Mouse (Mus musculus): ENCODE measurements at regions not wholly inside any gene's neighbourhood (a gene's known extent, or its start where the extent isn't known, plus 50 kb on each side); places are given as distances from the start of the nearest gene placed in this dataset.

GRCm38 (mm10) chr15:61770721-61771542, 848.1 kb upstream of the A1bg start:
- no peak for DNase-seq (ENCODE audit: low spot score)

- DNase-seq (ENCODE audit: low spot score) = no peak
Measured at GRCm38 (mm10) chr15:61766544-61767094, 843.8 kb upstream of the A1bg start.

GRCm38 (mm10) chr15:61753802-61754201, 831.0 kb upstream of the A1bg start:
- no peak for DNase-seq (ENCODE audit: low spot score)

GRCm38 (mm10) chr15:61723696-61724095, 800.9 kb upstream of the A1bg start:
- DNase-seq (ENCODE audit: low spot score) = no peak

DNA sequence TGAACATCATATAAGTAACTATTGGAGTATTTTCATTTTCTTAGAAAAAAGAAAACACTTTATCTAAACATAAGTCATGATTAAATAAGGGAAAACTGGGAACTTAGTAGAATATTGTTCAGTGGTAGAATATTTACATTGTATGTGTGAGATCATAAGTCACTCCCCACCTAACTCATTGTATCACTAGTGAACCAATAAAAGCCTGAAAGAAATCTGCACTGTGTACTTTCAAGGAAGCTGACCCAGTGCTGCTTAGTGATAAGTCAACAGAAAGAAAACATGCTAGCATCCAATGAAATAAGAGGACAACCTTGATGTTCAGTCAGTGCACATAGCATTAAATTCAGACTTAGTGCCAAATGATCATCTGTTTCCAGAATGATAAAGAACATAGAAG, 795.7 kb upstream of the A1bg start:
- no peak for DNase-seq (ENCODE audit: low spot score)

DNA sequence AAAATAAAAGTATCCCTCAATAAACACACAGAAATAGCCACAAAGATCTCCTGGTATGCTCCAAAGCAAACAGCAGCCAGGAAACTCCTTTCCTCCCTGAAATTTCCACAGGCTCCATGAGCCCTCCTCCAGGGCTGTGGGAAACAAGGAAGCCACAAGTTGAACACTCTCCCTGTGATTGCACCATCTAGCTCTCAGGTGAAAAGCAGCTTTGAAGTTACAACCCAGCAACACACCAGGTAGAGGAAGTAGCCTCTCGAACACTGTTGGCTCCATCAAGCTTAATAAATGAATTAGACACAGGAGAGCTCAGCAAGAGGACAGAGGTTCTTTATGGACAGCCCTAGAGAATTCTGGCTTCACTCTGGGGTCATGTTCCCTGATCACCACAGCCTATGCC, 794.4 kb upstream of the A1bg start:
- no peak for DNase-seq (ENCODE audit: low spot score)

- no peak for DNase-seq (ENCODE audit: low spot score)
Measured at GRCm38 (mm10) chr15:61713953-61714352, 791.1 kb upstream of the A1bg start.

GRCm38 (mm10) chr15:61708928-61709327, 786.1 kb upstream of the A1bg start:
- DNase-seq (ENCODE audit: low spot score) = no peak

- DNase-seq (ENCODE audit: low spot score) = peak; percentile 9
Measured at GRCm38 (mm10) chr15:61707952-61708351, 785.1 kb upstream of the A1bg start.

DNA sequence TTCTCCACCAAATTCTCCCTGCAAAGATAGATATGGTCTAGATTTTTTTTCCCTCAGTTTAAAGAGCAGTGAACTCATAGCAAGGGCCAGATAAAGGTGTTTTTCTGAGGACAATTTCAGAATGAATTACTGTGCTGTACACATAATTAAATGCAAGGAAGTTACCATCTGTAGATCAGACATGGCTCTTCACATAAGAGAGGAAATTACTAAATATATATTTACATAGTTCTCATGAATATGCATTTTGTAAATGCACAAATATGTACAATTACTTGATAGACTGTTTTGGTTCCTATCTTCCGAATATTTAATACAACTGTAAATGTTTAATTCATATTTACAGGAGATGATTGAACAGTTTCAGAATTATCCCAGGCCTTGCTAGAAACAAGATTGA, 769.9 kb upstream of the A1bg start:
- no peak for DNase-seq (ENCODE audit: low spot score)

DNA sequence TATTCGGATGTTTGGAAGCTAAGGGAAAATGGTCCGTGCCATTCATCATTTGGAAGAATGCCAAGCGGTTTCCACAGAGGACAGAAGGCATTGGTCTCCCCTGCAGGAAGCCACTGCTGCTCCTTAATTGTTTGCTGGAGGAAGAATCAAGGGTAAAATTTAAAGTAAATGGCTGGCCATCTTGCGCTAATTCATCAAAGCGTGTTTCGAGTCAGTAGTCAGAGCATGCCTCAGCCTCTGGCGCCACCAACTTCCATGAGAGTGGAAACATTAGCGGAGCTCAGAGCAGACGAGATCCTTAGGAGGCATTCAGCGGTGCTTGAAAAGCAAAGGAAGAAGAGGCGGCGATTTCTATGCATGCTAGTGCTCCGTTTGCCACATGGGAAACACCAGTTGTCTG, 767.6 kb upstream of the A1bg start:
- no peak for DNase-seq (ENCODE audit: low spot score)

DNA sequence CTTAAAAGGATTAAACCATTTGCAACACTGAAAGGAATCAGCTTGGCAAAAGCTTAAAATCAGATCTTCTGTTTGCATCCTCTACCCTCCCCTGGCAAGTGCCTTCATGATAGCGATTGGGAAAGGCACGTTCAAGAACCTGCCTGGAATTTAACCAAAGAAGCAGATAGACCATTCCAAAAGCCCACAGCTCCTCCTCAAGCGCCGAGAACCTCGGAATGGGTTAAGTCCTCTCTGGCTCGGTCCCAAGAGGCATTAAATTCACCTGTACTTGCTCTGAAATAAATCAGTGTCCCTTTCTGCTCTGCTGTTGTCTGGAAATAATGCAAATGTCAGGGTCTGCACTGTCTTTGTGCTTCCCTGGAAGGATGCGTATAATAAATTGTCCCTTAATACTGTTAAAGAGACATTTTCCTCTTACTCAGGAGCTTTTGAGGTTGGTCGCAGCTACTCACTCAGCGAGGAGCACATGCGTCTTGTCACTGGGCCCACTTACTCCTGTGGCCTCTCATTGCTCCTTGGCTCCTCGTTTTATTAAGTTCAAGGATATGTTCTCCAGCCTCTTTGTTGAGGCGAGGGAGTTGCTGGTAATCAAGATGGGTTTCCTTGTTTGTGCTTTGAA, 767.1 kb upstream of the A1bg start:
- DNase-seq (ENCODE audit: low spot score) = no peak

DNA sequence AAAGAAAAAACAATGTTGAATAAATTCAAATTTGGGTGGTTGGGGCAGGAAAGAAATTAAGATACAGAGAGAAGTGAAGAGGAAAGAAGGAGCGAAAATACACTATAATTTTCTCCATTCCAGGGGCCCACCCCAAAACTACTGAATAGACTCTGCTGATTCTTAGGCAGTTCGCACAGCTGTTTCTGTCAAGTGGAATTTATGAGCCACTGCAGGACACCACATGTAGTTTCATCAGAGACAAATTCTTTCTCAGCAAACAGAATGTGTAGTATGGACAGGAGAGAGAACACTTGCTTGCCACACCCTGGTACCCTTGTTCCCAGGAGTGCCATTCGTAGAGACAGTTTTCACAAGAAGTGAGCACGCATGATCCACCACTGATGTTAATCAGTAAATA, 760.2 kb upstream of the A1bg start:
- no peak for DNase-seq (ENCODE audit: low spot score)

- no peak for DNase-seq (ENCODE audit: low spot score)
Measured at GRCm38 (mm10) chr15:61670556-61670955, 747.7 kb upstream of the A1bg start.

DNA sequence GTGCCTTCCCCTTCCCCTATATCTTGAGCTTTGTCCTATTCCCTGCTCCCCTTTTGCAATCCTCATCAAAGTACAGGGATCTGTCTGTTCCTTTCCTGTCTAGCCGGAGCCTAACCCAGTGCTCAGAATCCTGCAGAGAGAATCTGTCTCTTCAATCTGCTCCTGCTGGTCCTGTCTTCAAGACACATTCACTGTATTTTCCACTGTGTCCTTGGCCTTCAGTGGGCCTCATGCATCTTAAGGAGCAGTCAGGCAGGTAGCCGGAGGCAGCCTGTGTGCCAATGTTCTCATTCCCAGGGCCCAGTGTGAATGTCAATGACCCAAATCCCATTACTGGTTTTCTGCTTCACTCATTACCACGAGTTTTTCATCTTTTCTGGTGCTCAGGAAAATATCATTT, 737.8 kb upstream of the A1bg start:
- no peak for DNase-seq (ENCODE audit: low spot score)

DNA sequence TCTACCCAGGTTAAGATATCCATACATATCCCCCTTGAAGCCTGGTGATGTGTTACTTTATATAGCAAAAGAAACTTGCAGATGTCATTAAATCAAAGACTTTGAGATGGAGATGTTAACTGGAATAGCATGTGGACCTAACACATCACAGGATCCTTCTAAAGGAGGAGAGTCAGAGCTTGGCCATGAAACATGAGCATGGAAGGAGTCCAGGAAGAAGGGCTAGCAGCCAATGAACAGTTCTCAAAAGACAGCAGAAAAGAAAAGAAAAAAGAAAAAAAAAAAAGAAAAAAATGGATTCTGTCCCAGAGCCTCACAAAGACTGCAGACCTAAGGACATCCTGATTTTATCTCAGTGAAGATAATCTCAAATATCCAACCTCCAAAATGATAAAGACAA, 734.1 kb upstream of the A1bg start:
- DNase-seq (ENCODE audit: low spot score) = peak; percentile 9

- DNase-seq (ENCODE audit: low spot score) = no peak
Measured at GRCm38 (mm10) chr15:61654846-61655245, 732.0 kb upstream of the A1bg start.

DNA sequence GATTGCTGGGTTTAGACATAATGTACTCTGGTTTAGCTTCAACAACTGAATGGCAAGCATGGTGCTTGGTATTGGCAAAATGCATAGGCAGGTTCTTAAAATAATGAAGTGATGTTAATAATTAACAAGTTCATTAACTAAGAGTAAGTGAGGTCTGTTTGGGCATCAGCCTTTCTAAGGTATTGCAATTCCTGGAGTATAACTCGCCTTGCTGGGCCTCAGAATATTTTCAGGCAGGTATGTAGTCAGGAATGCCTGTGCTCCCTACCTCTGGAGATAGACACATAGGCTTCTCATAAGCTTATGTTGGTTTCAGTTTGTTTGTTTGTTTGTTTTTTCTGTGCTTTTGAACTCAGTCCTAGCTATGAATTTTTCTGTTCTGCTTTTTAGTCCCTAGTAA, 731.0 kb upstream of the A1bg start:
- no peak for DNase-seq (ENCODE audit: low spot score)

GRCm38 (mm10) chr15:61618638-61619500, 696.1 kb upstream of the A1bg start:
- DNase-seq (ENCODE audit: low spot score) = no peak

DNA sequence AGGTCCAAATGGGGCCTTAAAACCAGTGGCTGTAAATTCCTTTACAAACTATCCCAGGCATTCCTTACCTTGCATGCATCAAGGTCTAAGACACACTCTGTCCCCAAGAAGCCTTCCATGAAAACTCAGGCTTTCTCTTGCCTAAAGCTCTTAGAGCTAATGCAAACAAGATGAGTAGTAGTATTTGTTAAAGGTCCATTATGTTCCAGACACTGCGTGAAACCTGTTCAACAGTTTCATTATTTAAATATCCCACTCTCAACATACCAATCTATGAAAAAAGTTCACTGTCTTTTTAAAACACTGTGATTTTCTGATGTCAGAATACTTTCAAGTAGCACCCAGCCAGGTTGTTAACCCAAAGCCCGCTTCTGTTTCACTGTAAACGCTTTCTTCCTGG, 687.9 kb upstream of the A1bg start:
- DNase-seq (ENCODE audit: low spot score) = no peak

- no peak for DNase-seq (ENCODE audit: low spot score)
Measured at GRCm38 (mm10) chr15:61609656-61610055, 686.8 kb upstream of the A1bg start.

DNA sequence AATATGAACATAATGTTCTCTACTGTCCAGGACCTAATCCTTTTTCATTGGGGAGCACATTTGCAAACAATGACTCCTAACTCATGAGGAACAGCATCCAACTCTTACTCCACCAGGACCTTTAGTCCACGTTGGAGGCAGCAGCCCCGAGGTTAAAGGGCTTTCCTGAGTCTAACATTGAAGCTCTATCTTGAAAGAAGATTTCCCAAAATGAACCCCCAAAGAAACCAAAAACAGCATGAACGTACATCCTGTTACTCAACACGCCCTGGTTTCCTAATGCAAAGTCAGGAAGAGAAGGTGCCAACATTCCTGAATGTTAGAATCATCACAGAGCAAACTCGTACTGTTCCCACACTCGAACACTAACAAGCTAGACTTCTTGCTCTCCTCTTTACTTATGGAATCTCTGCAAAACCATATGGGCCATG, 685.5 kb upstream of the A1bg start:
- DNase-seq (ENCODE audit: low spot score) = peak; percentile 4

DNA sequence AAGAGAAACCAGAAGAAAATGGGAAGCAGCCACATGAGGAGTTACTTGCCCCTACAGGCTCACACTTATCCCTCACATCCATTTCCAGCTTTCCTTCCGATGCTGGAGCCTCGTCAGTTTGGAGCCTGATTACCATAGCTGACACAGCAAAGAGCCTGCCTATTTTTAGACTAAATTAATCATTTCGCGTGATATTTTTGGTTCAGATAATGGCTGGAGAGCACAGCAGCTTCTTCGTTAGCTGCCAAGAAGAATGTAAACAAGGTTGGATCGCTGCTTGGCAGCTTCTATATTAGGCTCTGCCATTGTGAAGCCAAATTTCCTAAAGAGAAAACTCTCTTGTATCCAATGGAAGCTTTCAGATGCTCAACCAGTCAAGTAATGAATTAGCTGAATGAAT, 676.9 kb upstream of the A1bg start:
- DNase-seq (ENCODE audit: low spot score) = no peak
